Mouse (Mus musculus) spleen, adult 2 months (tissue): ENCODE measurements around the gene Selenoi.

Experiments
- CTCF ChIP-seq: fragments of 200-500 bp; IDR thresholded peaks from 2 replicates; pipeline ENCODE4 v1.5.1; 2011; ENCODE audit warnings: mild to moderate bottlenecking, inconsistent platforms; ENCODE audit not compliant: insufficient read depth, insufficient read length, insufficient replicate concordance; ENCODE audit errors: extremely low read depth
- POLR2A ChIP-seq: fragments of 200-500 bp; IDR thresholded peaks from 2 replicates; pipeline ENCODE4 v1.6.1; 2011; ENCODE audit warnings: low read depth, low read length, inconsistent platforms

DNA sequence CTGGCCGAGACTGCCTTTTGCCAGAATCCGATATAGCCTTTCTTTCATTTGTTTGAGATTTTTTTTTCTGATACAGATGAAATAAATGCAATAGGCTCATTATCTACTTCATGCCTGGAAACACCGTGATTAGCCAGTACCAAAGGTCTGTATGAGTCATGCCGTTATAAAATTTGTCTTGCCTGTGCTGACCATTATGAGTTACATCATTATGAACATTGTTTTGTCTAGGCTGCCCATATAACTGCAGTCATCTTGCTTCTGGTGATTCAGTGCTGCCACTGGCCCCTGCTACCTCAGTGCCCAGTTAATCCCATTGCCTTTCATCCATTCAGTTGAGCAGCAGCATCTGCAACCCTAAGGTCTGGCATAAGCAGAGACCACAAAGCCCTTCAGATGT, 47.1 kb downstream of the Selenoi start:
- TF ChIP-seq CTCF (no peak), POLR2A (no peak)
